ENCODE assay signal across 10 mouse cellular contexts in genomic region chr2:16914633-16915032, GRCm38 (mm10).
DNase-seq lines count a peak whose midpoint lies in the region; ATAC-seq and TF ChIP-seq lines count a peak whose summit lies in the region.
"Had no signal": no experiment of that assay in that cellular context is flagged by ENCODE, and none has a peak within 500 bp of the region (broad histone marks: within the 10 kb centered on the region; RNA-seq: fewer than 3 reads in every experiment).

No protein-coding gene starts in this region.

- no peak overlapping the region for H3K27ac ChIP-seq in forebrain, embryonic 11.5 days (ENCODE audit: low read depth, low read length)
- H3K27ac ChIP-seq in forebrain, embryonic 16.5 days (ENCODE audit: low read length) = no peak overlapping the region
- H3K27ac ChIP-seq in lung, postnatal 0 days (ENCODE audit: low read length) = no peak overlapping the region
- H3K27ac ChIP-seq: limb, embryonic 15.5 days had no signal

- H3K4me1 ChIP-seq in forebrain, embryonic 11.5 days (replicated peaks; ENCODE audit: control insufficient read depth, insufficient read depth, low read length) = no peaks in the 10 kb centered on the region
- no peaks in the 10 kb centered on the region for H3K4me1 ChIP-seq in forebrain, embryonic 16.5 days (replicated peaks; ENCODE audit: control insufficient read depth, insufficient read depth, low read length)
- H3K4me1 ChIP-seq in lung, postnatal 0 days (ENCODE audit: insufficient read depth, low read depth, low read length) = no peaks in the 10 kb centered on the region
- H3K4me1 ChIP-seq: limb, embryonic 15.5 days had no signal

- H3K4me3 ChIP-seq in forebrain, embryonic 11.5 days (ENCODE audit: low read depth, low read length) = no peak overlapping the region
- H3K4me3 ChIP-seq in forebrain, embryonic 16.5 days (replicated peaks; ENCODE audit: low read length) = no peak overlapping the region
- H3K4me3 ChIP-seq in lung, postnatal 0 days (ENCODE audit: low read depth, low read length) = no peak overlapping the region
- H3K4me3 ChIP-seq: limb, embryonic 15.5 days had no signal

- no peaks in the 10 kb centered on the region for H3K9me3 ChIP-seq in forebrain, embryonic 11.5 days (ENCODE audit: control insufficient read depth, low read length)
- no peaks in the 10 kb centered on the region for H3K9me3 ChIP-seq in forebrain, embryonic 16.5 days (ENCODE audit: control insufficient read depth, low read length)
- H3K9me3 ChIP-seq in lung, postnatal 0 days (ENCODE audit: low read length) = no peaks in the 10 kb centered on the region
- H3K9me3 ChIP-seq: G1E; limb, embryonic 15.5 days had no signal

- H3K4me2 ChIP-seq in forebrain, embryonic 11.5 days (ENCODE audit: low read depth, low read length, severe bottlenecking) = no peak overlapping the region
- H3K4me2 ChIP-seq in forebrain, embryonic 16.5 days (ENCODE audit: low read length) = no peak overlapping the region
- H3K4me2 ChIP-seq in lung, postnatal 0 days (replicated peaks; ENCODE audit: low read depth, low read length) = no peak overlapping the region
- H3K4me2 ChIP-seq: limb, embryonic 15.5 days had no signal

- no peaks in the 10 kb centered on the region for H3K36me3 ChIP-seq in forebrain, embryonic 11.5 days (ENCODE audit: control insufficient read depth, insufficient read depth, low read length)
- H3K36me3 ChIP-seq in forebrain, embryonic 16.5 days (ENCODE audit: control insufficient read depth, insufficient read depth) = no peaks in the 10 kb centered on the region
- H3K36me3 ChIP-seq in lung, postnatal 0 days (ENCODE audit: insufficient read depth, low read length) = no peaks in the 10 kb centered on the region
- H3K36me3 ChIP-seq: G1E; limb, embryonic 15.5 days had no signal

- no peak for DNase-seq in forebrain, embryonic 11.5 days (ENCODE audit: low spot score)
- DNase-seq in lung, postnatal 0 days (ENCODE audit: low spot score) = peak; percentile 31
- no peak for DNase-seq in lung, postnatal 14 days
- peak; percentile 11 for DNase-seq in cerebellum, adult 9-10 months
- DNase-seq in kidney, postnatal 36 days = peak; percentile 17 to 18
- DNase-seq in urinary bladder, postnatal 36 days (ENCODE audit: low spot score in 2 of 2) = no peak
- no peak for DNase-seq in spleen, adult 18-20 months

- H3K27me3 ChIP-seq in forebrain, embryonic 11.5 days (ENCODE audit: control insufficient read depth, insufficient read depth, low read length) = no peaks in the 10 kb centered on the region
- H3K27me3 ChIP-seq in forebrain, embryonic 16.5 days (replicated peaks; ENCODE audit: control insufficient read depth, insufficient read depth, low read length) = no peaks in the 10 kb centered on the region
- H3K27me3 ChIP-seq in lung, postnatal 0 days (replicated peaks; ENCODE audit: insufficient read depth, low read length) = no peaks in the 10 kb centered on the region
- H3K27me3 ChIP-seq: limb, embryonic 15.5 days had no signal

- TF ChIP-seq EP300 in lung, postnatal 0 days (IDR thresholded peaks at IDR 0.05) = no peak

- H3K9ac ChIP-seq in forebrain, embryonic 11.5 days (ENCODE audit: low read length) = no peak overlapping the region
- no peak overlapping the region for H3K9ac ChIP-seq in forebrain, embryonic 16.5 days (replicated peaks; ENCODE audit: low read depth, low read length)
- no peak overlapping the region for H3K9ac ChIP-seq in lung, postnatal 0 days (replicated peaks; ENCODE audit: low read depth)
- H3K9ac ChIP-seq: limb, embryonic 15.5 days had no signal

- 0 out of 2 replicates have a peak, but pooled peaks have one; percentile 44 for ATAC-seq in forebrain, embryonic 11.5 days (replicated peaks; ENCODE audit: low FRiP score)
- no peak for ATAC-seq in forebrain, embryonic 16.5 days
- ATAC-seq in lung, postnatal 0 days = no peak

- 29% methylated on average over 2 of the region's 2 CpGs for WGBS in forebrain, embryonic 11.5 days
- 26% methylated on average over 2 of the region's 2 CpGs for WGBS in forebrain, embryonic 16.5 days
- 22% methylated on average over 2 of the region's 2 CpGs for WGBS in lung, postnatal 0 days

- TF ChIP-seq CTCF in lung, postnatal 0 days (IDR thresholded peaks at IDR 0.05) = peak; percentile 64

Comparison
In these comparisons a context has a peak if more than half of its experiments do, and no peak if none do; other contexts are left out.
1. DNase-seq: peak in lung, postnatal 0 days (single experiment), cerebellum, adult 9-10 months (single experiment) and kidney, postnatal 36 days (2 of 2); none in forebrain, embryonic 11.5 days (single experiment), lung, postnatal 14 days (single experiment), urinary bladder, postnatal 36 days (0 of 2) and spleen, adult 18-20 months (0 of 2).